Mouse (Mus musculus): ENCODE data around the gene Mmp28. TPM values are rescaled to one million over a fixed set of nuclear protein-coding genes. Genes with fewer than 3 reads are reported as not detected.

Mmp28 gene
- polyA plus RNA-seq, 1 experiment from 2014 or later: 3.2 TPM

DNA sequence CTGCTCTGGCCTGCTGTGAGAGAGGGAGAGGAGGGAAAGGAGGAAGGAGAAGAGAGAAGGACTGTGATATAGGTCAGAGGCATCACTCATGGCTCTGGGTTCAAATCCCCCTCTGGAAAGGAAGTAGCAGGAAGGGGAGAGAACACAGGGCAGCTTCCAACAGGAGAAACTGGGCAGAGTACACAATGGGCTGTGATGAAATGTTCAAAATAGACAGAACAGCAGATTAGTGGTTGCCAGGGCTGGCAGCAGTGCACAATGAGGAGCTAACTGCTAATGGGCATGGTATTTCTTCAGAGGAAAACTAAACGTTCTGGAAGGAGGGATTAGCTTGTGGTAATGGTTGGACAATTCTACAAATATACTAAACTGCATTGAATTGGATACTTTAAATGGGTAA lies 12.3 kb downstream of the Mmp28 start:
- H3K36me3 ChIP-seq (ENCODE audit: control insufficient read depth, insufficient read depth, low read length): no peaks in the 10 kb centered on the region
- WGBS: 50% methylated on average over 1 of the region's 1 CpGs
- H3K9me3 ChIP-seq (ENCODE audit: control insufficient read depth, low read length): no peaks in the 10 kb centered on the region
- DNase-seq (ENCODE audit: low spot score) (no peak), ATAC-seq (ENCODE audit: insufficient read depth, low FRiP score, low TSS enrichment) (no peak)
- no peak overlapping the region for H3K4me3 ChIP-seq (ENCODE audit: low read depth, low read length)
- no peak overlapping the region for H3K27ac ChIP-seq (ENCODE audit: low read depth, low read length)
- H3K9ac ChIP-seq (ENCODE audit: low read length): no peak overlapping the region
- H3K4me2 ChIP-seq (ENCODE audit: low read depth): no peak overlapping the region
- peaks cover under 1% of the 10 kb centered on the region; the same call in 1 of the 2 replicates for H3K27me3 ChIP-seq (ENCODE audit: control insufficient read depth, insufficient read depth, low read length)
- H3K4me1 ChIP-seq (ENCODE audit: control insufficient read depth, insufficient read depth, low read length): 0 out of 2 replicates have a peak, but pooled peaks cover 2% of the 10 kb centered on the region

DNA sequence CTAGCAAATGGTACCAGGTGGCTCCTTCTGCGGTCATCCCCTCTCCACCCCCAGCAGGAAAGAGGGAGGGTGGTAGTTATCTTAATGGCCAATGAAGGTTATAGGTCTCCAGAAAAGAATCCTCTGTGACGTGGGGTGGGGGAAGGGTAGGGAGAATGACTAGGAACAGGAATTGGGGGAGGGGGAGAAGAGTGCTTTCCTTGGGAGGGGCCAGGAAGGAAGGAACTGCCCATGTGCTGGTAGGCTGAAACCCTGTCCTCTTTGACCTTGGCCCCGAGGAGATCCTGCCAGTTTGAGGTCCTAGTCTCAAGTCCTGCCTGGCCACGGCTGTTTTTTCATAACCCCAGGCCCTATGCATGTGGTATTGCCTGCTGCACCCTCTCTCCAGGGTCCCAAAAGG lies 13.6 kb downstream of the Mmp28 start:
- DNase-seq (ENCODE audit: low spot score) (no peak), ATAC-seq (ENCODE audit: insufficient read depth, low FRiP score, low TSS enrichment) (no peak)
- H3K27ac ChIP-seq (ENCODE audit: low read depth, low read length): no peak overlapping the region
- H3K9ac ChIP-seq (ENCODE audit: low read length): no peak overlapping the region
- no peak overlapping the region for H3K4me3 ChIP-seq (ENCODE audit: low read depth, low read length)
- no peaks in the 10 kb centered on the region for H3K9me3 ChIP-seq (ENCODE audit: control insufficient read depth, low read length)
- no peak overlapping the region for H3K4me2 ChIP-seq (ENCODE audit: low read depth)
- H3K27me3 ChIP-seq (ENCODE audit: control insufficient read depth, insufficient read depth, low read length): peaks cover 13% of the 10 kb centered on the region
- 48% methylated on average over 4 of the region's 4 CpGs for WGBS
- H3K36me3 ChIP-seq (ENCODE audit: control insufficient read depth, insufficient read depth, low read length): no peaks in the 10 kb centered on the region
- H3K4me1 ChIP-seq (ENCODE audit: control insufficient read depth, insufficient read depth, low read length): 0 out of 2 replicates have a peak, but pooled peaks cover 2% of the 10 kb centered on the region

DNA sequence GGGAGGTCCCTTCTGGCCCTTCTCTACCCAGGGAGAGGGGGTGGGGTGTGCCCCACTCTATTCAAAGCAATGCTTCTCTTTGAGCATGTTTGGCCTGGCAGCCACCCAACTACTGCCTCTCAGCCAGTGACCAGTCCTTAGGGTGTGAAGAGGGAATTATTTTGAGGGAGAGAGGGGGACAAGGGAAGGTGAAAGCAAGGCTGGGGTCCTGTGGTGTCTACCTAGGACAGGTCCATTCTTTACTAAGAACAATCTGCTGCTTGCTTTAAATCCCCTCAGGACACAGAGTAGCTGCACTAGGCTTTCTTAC lies 14.0 kb downstream of the Mmp28 start:
- 0 out of 2 replicates have a peak, but pooled peaks cover 2% of the 10 kb centered on the region for H3K4me1 ChIP-seq (ENCODE audit: control insufficient read depth, insufficient read depth, low read length)
- no peak for ATAC-seq (ENCODE audit: insufficient read depth, low FRiP score, low TSS enrichment)
- H3K4me2 ChIP-seq (ENCODE audit: low read depth): no peak overlapping the region
- no peak overlapping the region for H3K27ac ChIP-seq (ENCODE audit: low read depth, low read length)
- peaks cover 16% of the 10 kb centered on the region for H3K27me3 ChIP-seq (ENCODE audit: control insufficient read depth, insufficient read depth, low read length)
- no peak overlapping the region for H3K4me3 ChIP-seq (ENCODE audit: low read depth, low read length)
- H3K36me3 ChIP-seq (ENCODE audit: control insufficient read depth, insufficient read depth, low read length): no peaks in the 10 kb centered on the region
- no peak for DNase-seq (ENCODE audit: low spot score)
- H3K9me3 ChIP-seq (ENCODE audit: control insufficient read depth, low read length): no peaks in the 10 kb centered on the region
- no peak overlapping the region for H3K9ac ChIP-seq (ENCODE audit: low read length)

DNA sequence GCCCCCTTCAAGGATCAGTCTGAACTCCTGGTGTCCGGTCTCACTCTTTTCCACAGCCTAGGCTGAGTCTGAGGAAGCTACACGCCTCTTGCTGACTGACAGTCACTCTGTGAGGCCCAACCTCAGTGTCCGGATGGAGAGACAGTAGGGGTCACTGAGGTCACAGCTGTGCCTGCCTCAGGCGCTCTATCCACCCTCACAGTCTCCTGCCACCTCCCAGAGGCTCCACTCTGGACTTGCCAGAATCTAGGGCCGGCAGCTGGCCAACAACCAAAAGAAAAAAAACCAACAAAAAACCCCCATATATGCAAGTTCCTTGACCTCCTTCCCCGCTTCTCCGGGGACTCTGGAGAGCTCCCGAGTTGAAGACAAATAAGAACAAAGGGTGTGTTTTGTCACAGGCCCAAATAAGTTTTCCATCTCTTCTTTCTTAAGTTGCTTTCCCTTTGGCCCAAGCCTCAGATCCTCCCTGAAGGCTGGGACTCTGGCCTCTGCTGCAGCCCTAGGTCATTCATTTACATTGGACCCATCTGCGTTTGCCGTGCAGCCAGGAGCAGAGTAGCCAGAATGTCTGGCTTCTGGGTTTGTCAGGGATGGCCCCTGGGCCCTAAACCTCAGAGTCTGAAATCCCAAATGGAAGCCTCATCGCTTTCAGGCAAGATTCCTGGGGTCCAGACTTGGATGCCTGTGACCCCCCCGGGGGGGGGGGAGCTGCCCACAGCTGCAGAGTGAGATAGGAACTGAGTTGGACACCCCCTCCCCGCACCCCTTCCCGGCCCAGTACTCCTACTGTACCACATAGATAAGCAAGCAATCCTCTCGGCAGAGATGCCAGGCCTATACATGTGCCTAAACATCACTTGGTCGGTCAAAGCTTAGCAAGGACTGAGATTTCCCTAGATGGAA lies 14.6 kb downstream of the Mmp28 start:
- Histone ChIP-seq H3K9ac (ENCODE audit: low read length) (no peak overlapping the region), H3K36me3 (ENCODE audit: control insufficient read depth, insufficient read depth, low read length) (no peaks in the 10 kb centered on the region), H3K27me3 (ENCODE audit: control insufficient read depth, insufficient read depth, low read length) (peaks cover 22% of the 10 kb centered on the region), H3K4me1 (ENCODE audit: control insufficient read depth, insufficient read depth, low read length) (0 out of 2 replicates have a peak, but pooled peaks cover 2% of the 10 kb centered on the region), H3K4me3 (ENCODE audit: low read depth, low read length) (no peak overlapping the region), H3K27ac (ENCODE audit: low read depth, low read length) (no peak overlapping the region), H3K9me3 (ENCODE audit: control insufficient read depth, low read length) (no peaks in the 10 kb centered on the region), H3K4me2 (ENCODE audit: low read depth) (no peak overlapping the region)
- DNase-seq (ENCODE audit: low spot score) (no peak), ATAC-seq (ENCODE audit: insufficient read depth, low FRiP score, low TSS enrichment) (no peak)
- WGBS: 40% methylated on average over 16 of the region's 16 CpGs

DNA sequence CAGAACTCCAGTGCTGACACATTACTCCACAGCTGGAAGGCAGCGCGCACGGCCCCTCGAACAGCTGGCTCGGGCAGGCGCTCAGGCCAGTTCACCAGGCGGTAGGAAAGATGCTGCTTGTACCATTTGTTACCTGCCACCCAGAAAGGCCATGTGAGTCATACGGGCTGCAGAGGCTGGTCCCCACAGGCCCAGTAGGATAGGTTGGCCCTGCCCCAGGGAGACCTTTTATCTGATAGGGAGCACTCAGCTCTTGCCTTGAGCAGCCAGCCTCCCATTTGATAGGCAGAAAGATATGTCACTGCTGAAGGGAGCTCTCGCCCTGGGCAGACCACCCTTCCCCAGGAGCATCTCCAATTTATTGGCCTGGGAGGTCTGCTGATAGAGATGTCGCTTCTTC lies 15.3 kb downstream of the Mmp28 start:
- no peak overlapping the region for H3K27ac ChIP-seq (ENCODE audit: low read depth, low read length)
- no peak for DNase-seq (ENCODE audit: low spot score)
- no peaks in the 10 kb centered on the region for H3K36me3 ChIP-seq (ENCODE audit: control insufficient read depth, insufficient read depth, low read length)
- no peak overlapping the region for H3K4me3 ChIP-seq (ENCODE audit: low read depth, low read length)
- no peak overlapping the region for H3K9ac ChIP-seq (ENCODE audit: low read length)
- no peaks in the 10 kb centered on the region for H3K9me3 ChIP-seq (ENCODE audit: control insufficient read depth, low read length)
- H3K4me1 ChIP-seq (ENCODE audit: control insufficient read depth, insufficient read depth, low read length): 0 out of 2 replicates have a peak, but pooled peaks cover 2% of the 10 kb centered on the region
- no peak overlapping the region for H3K4me2 ChIP-seq (ENCODE audit: low read depth)
- H3K27me3 ChIP-seq (ENCODE audit: control insufficient read depth, insufficient read depth, low read length): peaks cover 29% of the 10 kb centered on the region
- 66% methylated on average over 10 of the region's 10 CpGs for whole genome bisulfite sequencing
- ATAC-seq (ENCODE audit: insufficient read depth, low FRiP score, low TSS enrichment): no peak

DNA sequence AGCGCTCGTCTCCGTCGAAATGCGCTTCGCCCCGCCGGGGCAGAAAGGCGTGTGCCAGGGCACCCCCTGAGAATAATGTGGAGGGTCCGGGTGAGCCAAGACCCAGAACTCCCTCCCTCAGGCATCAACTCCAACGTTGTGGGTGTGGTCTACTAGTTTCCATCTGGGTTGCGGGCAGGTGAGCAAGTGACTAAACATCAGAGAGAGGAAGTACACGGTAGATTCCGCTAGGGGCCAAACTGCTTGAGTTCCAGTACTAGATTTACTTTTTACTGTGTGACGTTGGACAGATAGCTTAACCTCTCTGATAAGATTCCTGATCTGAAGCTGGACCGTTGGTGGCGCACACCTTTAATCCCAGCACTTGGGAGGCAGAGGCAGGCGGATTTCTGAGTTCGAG lies 17.9 kb downstream of the Mmp28 start:
- 27% methylated on average over 19 of the region's 19 CpGs for WGBS
- peaks cover 47% of the 10 kb centered on the region for H3K27me3 ChIP-seq (ENCODE audit: control insufficient read depth, insufficient read depth, low read length)
- H3K9ac ChIP-seq (ENCODE audit: low read length): no peak overlapping the region
- ATAC-seq (ENCODE audit: insufficient read depth, low FRiP score, low TSS enrichment): no peak
- H3K4me3 ChIP-seq (ENCODE audit: low read depth, low read length): no peak overlapping the region
- 0 out of 2 replicates have a peak, but pooled peaks cover 2% of the 10 kb centered on the region for H3K4me1 ChIP-seq (ENCODE audit: control insufficient read depth, insufficient read depth, low read length)
- DNase-seq (ENCODE audit: low spot score): no peak
- H3K27ac ChIP-seq (ENCODE audit: low read depth, low read length): no peak overlapping the region
- no peaks in the 10 kb centered on the region for H3K9me3 ChIP-seq (ENCODE audit: control insufficient read depth, low read length)
- no peaks in the 10 kb centered on the region for H3K36me3 ChIP-seq (ENCODE audit: control insufficient read depth, insufficient read depth, low read length)
- H3K4me2 ChIP-seq (ENCODE audit: low read depth): peak overlapping the region; percentile 30

DNA sequence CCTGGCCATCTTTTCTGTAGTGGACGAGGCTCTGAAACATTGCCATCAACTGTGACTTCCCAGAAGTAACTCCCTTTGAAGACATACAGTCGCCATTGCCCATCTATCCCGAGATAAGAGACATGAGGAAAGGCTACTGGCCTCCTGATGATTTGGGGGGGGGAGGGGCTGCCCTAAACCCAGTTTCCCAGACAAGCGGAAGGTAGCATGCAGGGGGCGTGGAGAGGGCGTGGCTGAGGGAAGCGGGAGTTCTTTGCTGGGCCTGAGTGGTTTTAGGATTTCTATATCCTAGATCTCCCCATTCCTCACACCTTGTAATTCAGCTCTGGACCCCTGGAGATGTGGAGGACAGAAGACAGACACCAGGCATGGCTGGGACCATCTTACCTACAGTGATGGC lies 19.0 kb downstream of the Mmp28 start:
- Histone ChIP-seq H3K4me3 (ENCODE audit: low read depth, low read length) (no peak overlapping the region), H3K9ac (ENCODE audit: low read length) (no peak overlapping the region), H3K9me3 (ENCODE audit: control insufficient read depth, low read length) (no peaks in the 10 kb centered on the region), H3K36me3 (ENCODE audit: control insufficient read depth, insufficient read depth, low read length) (no peaks in the 10 kb centered on the region), H3K4me1 (ENCODE audit: control insufficient read depth, insufficient read depth, low read length) (no peaks in the 10 kb centered on the region), H3K27ac (ENCODE audit: low read depth, low read length) (no peak overlapping the region), H3K4me2 (ENCODE audit: low read depth) (no peak overlapping the region), H3K27me3 (ENCODE audit: control insufficient read depth, insufficient read depth, low read length) (peaks cover 47% of the 10 kb centered on the region)
- DNase-seq (ENCODE audit: low spot score) (no peak), ATAC-seq (ENCODE audit: insufficient read depth, low FRiP score, low TSS enrichment) (no peak)
- 10% methylated on average over 7 of the region's 7 CpGs for WGBS

DNA sequence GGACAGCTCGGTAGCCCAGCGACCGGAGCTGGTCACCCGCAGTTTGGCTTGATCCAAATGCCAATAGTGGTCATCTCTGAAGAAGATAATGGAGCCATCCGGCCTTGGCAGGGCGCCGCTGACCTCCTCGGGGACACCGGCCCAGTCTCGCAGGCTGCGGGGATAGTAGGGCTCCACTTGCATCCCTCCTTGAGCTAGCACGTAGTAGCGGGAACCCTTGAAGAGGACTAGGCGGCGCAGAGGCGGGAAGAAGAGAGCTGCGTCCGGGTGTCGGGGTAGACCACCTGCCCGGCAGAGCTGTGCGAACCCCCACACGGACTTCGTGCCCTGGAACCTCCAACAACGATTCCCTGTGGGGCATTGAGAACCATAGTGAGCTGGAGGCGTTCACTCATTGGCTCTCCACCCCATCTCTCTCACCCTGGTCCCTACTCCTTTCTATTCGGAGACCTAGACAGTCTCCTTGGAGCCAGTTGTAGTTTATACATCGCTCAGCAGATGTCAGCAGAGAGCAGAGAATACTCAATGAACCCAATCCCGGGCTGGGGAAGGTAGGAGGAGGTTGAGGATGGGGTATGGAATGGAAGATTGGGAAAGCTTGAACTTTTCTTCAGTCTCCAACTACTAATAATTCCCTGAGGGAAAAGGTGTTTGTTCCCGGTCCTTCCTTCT lies 20.1 kb downstream of the Mmp28 start:
- WGBS: 17% methylated on average over 29 of the region's 29 CpGs
- ATAC-seq (ENCODE audit: insufficient read depth, low FRiP score, low TSS enrichment) (no peak), DNase-seq (ENCODE audit: low spot score) (peak; percentile 83)
- no peak overlapping the region for H3K4me3 ChIP-seq (ENCODE audit: low read depth, low read length)
- H3K4me1 ChIP-seq (ENCODE audit: control insufficient read depth, insufficient read depth, low read length): no peaks in the 10 kb centered on the region
- H3K9ac ChIP-seq (ENCODE audit: low read length): no peak overlapping the region
- H3K9me3 ChIP-seq (ENCODE audit: control insufficient read depth, low read length): no peaks in the 10 kb centered on the region
- peak overlapping the region; percentile 25 for H3K4me2 ChIP-seq (ENCODE audit: low read depth)
- H3K36me3 ChIP-seq (ENCODE audit: control insufficient read depth, insufficient read depth, low read length): no peaks in the 10 kb centered on the region
- H3K27ac ChIP-seq (ENCODE audit: low read depth, low read length): no peak overlapping the region
- peaks cover 47% of the 10 kb centered on the region for H3K27me3 ChIP-seq (ENCODE audit: control insufficient read depth, insufficient read depth, low read length)

DNA sequence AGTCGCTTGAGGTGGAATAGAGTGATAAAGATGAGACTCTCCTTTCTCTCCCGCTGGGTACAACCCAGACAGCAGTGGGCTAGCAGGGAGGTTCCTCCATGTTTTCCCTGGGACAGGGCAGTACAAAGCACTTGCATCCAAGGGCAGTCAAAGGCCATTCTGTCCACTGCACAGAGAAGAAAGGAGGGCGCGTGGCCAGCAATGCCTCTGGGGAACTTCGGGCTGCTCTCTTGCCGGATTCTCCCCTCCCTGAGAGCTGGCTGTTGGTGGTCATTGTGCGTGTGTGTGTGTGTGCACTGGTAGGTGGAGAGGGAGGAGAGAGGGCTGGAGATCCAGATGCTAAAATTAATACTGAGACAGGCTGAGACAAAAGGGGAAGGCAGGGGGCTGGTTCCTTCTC lies 21.6 kb downstream of the Mmp28 start:
- no peak for ATAC-seq (ENCODE audit: insufficient read depth, low FRiP score, low TSS enrichment)
- no peaks in the 10 kb centered on the region for H3K4me1 ChIP-seq (ENCODE audit: control insufficient read depth, insufficient read depth, low read length)
- no peak overlapping the region for H3K4me2 ChIP-seq (ENCODE audit: low read depth)
- no peak overlapping the region for H3K27ac ChIP-seq (ENCODE audit: low read depth, low read length)
- no peak overlapping the region for H3K4me3 ChIP-seq (ENCODE audit: low read depth, low read length)
- H3K27me3 ChIP-seq (ENCODE audit: control insufficient read depth, insufficient read depth, low read length): peaks cover 47% of the 10 kb centered on the region
- WGBS: 37% methylated on average over 7 of the region's 7 CpGs
- H3K9me3 ChIP-seq (ENCODE audit: control insufficient read depth, low read length): no peaks in the 10 kb centered on the region
- no peak overlapping the region for H3K9ac ChIP-seq (ENCODE audit: low read length)
- no peak for DNase-seq (ENCODE audit: low spot score)
- no peaks in the 10 kb centered on the region for H3K36me3 ChIP-seq (ENCODE audit: control insufficient read depth, insufficient read depth, low read length)

Data from neural tube, embryonic 11.5 days (tissue).